Mouse (Mus musculus) kidney, postnatal 14 days (tissue): ENCODE measurements at regions not wholly inside any gene's neighbourhood (a gene's known extent, or its start where the extent isn't known, plus 50 kb on each side); places are given as distances from the start of the nearest gene placed in this dataset.

Experiments
- DNase-seq: peaks from one replicate; pipeline ENCODE4 v3.0.0; 2022; ENCODE audit warnings: mixed read lengths

GRCm38 (mm10) chr8:89310696-89311214, 266.8 kb upstream of the Sall1 start:
- no peak for DNase-seq

GRCm38 (mm10) chr8:89309591-89309990, 265.6 kb upstream of the Sall1 start:
- no peak for DNase-seq

- DNase-seq = no peak
Observed at GRCm38 (mm10) chr8:89308950-89309349, 265.0 kb upstream of the Sall1 start.

- peak; percentile 9 for DNase-seq
Observed at GRCm38 (mm10) chr8:89308532-89308931, 264.6 kb upstream of the Sall1 start.

- peak; percentile 13 for DNase-seq
Observed at GRCm38 (mm10) chr8:89307601-89308000, 263.6 kb upstream of the Sall1 start.

GRCm38 (mm10) chr8:89307085-89307484, 263.1 kb upstream of the Sall1 start:
- DNase-seq = no peak

GRCm38 (mm10) chr8:89304116-89304515, 260.2 kb upstream of the Sall1 start:
- no peak for DNase-seq

- DNase-seq = no peak
Observed at GRCm38 (mm10) chr8:89303326-89303725, 259.4 kb upstream of the Sall1 start.

- DNase-seq = no peak
Observed at GRCm38 (mm10) chr8:89299637-89300036, 255.7 kb upstream of the Sall1 start.

- DNase-seq = peak; percentile 30
Observed at GRCm38 (mm10) chr8:89295686-89296085, 251.7 kb upstream of the Sall1 start.

- DNase-seq = no peak
Observed at GRCm38 (mm10) chr8:89289017-89289416, 245.1 kb upstream of the Sall1 start.

- peak; percentile 79 for DNase-seq
Observed at GRCm38 (mm10) chr8:89284871-89285564, 241.1 kb upstream of the Sall1 start.

- DNase-seq = peak; percentile 24
Observed at GRCm38 (mm10) chr8:89283105-89284096, 239.4 kb upstream of the Sall1 start.

- DNase-seq = peak; percentile 52
Observed at GRCm38 (mm10) chr8:89279844-89280243, 235.9 kb upstream of the Sall1 start.

- no peak for DNase-seq
Observed at GRCm38 (mm10) chr8:89279142-89279541, 235.2 kb upstream of the Sall1 start.

GRCm38 (mm10) chr8:89273276-89273675, 229.3 kb upstream of the Sall1 start:
- DNase-seq = no peak

- peak; percentile 37 for DNase-seq
Observed at GRCm38 (mm10) chr8:89272381-89272815, 228.4 kb upstream of the Sall1 start.

GRCm38 (mm10) chr8:89271381-89272355, 227.7 kb upstream of the Sall1 start:
- DNase-seq = no peak

GRCm38 (mm10) chr8:89270001-89270400, 226.0 kb upstream of the Sall1 start:
- DNase-seq = no peak

GRCm38 (mm10) chr8:89261163-89261812, 217.3 kb upstream of the Sall1 start:
- no peak for DNase-seq

- no peak for DNase-seq
Observed at GRCm38 (mm10) chr8:89259881-89260280, 215.9 kb upstream of the Sall1 start.

GRCm38 (mm10) chr8:89246342-89246741, 202.4 kb upstream of the Sall1 start:
- no peak for DNase-seq
